Mouse (Mus musculus) megakaryocyte, embryonic 14.5 days (primary cell): ENCODE data around the gene Cdc7.

Experiments used
- FLI1 ChIP-seq: IDR thresholded peaks from 2 replicates; pipeline ENCODE4 v1.6.1; 2012; ENCODE audit warnings: low read length, inconsistent platforms, mixed read lengths
- GATA1 ChIP-seq: IDR thresholded peaks from 3 replicates; pipeline ENCODE4 v1.6.1; 2012; ENCODE audit warnings: mixed read lengths, low read length, inconsistent platforms, borderline replicate concordance

- TF ChIP-seq GATA1 = no peak
- no peak for TF ChIP-seq FLI1
Measured at GRCm38 (mm10) chr5:107019057-107019456, 54.9 kb downstream of the Cdc7 start.
